In the genomic region with DNA sequence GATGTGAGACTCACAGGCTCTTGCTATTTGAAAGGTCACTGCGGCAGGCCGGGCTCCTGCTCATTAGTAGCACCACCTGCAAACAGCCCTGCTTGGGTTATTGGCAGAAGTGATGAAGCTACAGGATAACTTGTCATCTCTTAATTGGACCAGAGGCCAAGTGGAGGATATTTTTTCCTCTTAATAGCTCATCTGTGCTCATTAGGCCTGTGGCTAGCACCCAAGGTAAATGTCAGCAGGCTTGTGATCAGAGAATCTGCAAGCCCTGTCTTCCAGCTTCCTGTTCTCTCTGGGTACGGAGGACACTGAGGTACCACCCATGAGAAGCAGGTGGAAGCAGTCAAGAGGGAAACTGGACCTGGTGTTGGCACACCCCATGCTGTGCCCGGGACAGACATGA, we compare ENCODE assay signal across 23 mouse cellular contexts. TPM values are rescaled to one million over a fixed set of nuclear protein-coding genes. Genes with fewer than 3 reads are reported as not detected.
"Had no signal": no experiment of that assay in that cellular context is flagged by ENCODE, and none has a peak within 500 bp of the region (broad histone marks: within the 10 kb centered on the region; RNA-seq: fewer than 3 reads in every experiment).

No protein-coding gene starts in this region.

- H3K27ac ChIP-seq: lung, embryonic 15.5 days; macrophage; midbrain, embryonic 13.5 days; midbrain, embryonic 15.5 days; neural tube, embryonic 12.5 days; stomach, embryonic 15.5 days; stomach, postnatal 0 days had no signal

- H3K4me3 ChIP-seq: lung, embryonic 15.5 days; megakaryocyte, embryonic 14.5 days; midbrain, embryonic 13.5 days; midbrain, embryonic 15.5 days; neural tube, embryonic 12.5 days; stomach, embryonic 15.5 days had no signal

- H3K9ac ChIP-seq: lung, embryonic 15.5 days; midbrain, embryonic 13.5 days; midbrain, embryonic 15.5 days; neural tube, embryonic 12.5 days; stomach, embryonic 15.5 days had no signal

- H3K36me3 ChIP-seq: lung, embryonic 15.5 days; midbrain, embryonic 15.5 days; neural tube, embryonic 12.5 days; stomach, embryonic 15.5 days had no signal

- DNase-seq: lung, adult 2 months; lung, postnatal 14 days; lung, postnatal 36 days; right cerebral cortex, postnatal 14 days; thymus, adult 2 months; thymus, postnatal 25 days; thymus, postnatal 4 days had no signal

- H3K4me2 ChIP-seq: lung, embryonic 15.5 days; midbrain, embryonic 11.5 days; midbrain, embryonic 13.5 days; midbrain, embryonic 15.5 days; neural tube, embryonic 12.5 days; stomach, embryonic 15.5 days had no signal

- H3K27me3 ChIP-seq: midbrain, embryonic 15.5 days had no signal

- ATAC-seq: lung, postnatal 0 days; midbrain, embryonic 13.5 days; midbrain, embryonic 15.5 days had no signal

- H3K9me3 ChIP-seq: lung, embryonic 15.5 days; megakaryocyte, embryonic 14.5 days; midbrain, embryonic 13.5 days; midbrain, embryonic 15.5 days; neural tube, embryonic 12.5 days; stomach, embryonic 15.5 days had no signal

RNA-seq across cellular contexts. Expression of a gene that starts 4.6 kb away (rescaled TPM):
- total RNA-seq: megakaryocyte progenitor cell, adult 5-6 weeks; monocyte, adult 5-6 weeks; neutrophil, adult 5-6 weeks had no signal
- polyA plus RNA-seq: macrophage had no signal

RNA-seq across cellular contexts. Expression of a gene that starts 17.2 kb away (rescaled TPM):
- total RNA-seq: midbrain, postnatal 0 days had no signal

RNA-seq across cellular contexts. Expression of a gene that starts 50.4 kb away (rescaled TPM):
- total RNA-seq: megakaryocyte progenitor cell, adult 5-6 weeks; monocyte, adult 5-6 weeks; neutrophil, adult 5-6 weeks had no signal
- polyA plus RNA-seq: liver, embryonic 16.5 days; lung, embryonic 15.5 days; lung, postnatal 0 days; macrophage; midbrain, embryonic 11.5 days; midbrain, embryonic 13.5 days; midbrain, embryonic 15.5 days; neural tube, embryonic 12.5 days; neural tube, embryonic 14.5 days; stomach, embryonic 15.5 days; stomach, postnatal 0 days had no signal
